Mouse (Mus musculus) brain, embryonic 14.5 days (tissue): Measurements from ENCODE around the gene Bfsp1.

ENCODE experiments used
- CTCF ChIP-seq: fragments of 200-500 bp; IDR thresholded peaks from 2 replicates; pipeline ENCODE4 v1.5.1; 2012; ENCODE audit warnings: inconsistent platforms, mild to moderate bottlenecking, moderate library complexity, borderline replicate concordance; ENCODE audit not compliant: insufficient read depth, insufficient read length; ENCODE audit errors: extremely low read depth
- POLR2A ChIP-seq: fragments of 200-500 bp; IDR thresholded peaks from 2 replicates; pipeline ENCODE4 v1.6.1; 2012; ENCODE audit warnings: mild to moderate bottlenecking, inconsistent platforms, borderline replicate concordance; ENCODE audit not compliant: poor library complexity, insufficient read depth, insufficient read length, severe bottlenecking; ENCODE audit errors: extremely low read depth

DNA sequence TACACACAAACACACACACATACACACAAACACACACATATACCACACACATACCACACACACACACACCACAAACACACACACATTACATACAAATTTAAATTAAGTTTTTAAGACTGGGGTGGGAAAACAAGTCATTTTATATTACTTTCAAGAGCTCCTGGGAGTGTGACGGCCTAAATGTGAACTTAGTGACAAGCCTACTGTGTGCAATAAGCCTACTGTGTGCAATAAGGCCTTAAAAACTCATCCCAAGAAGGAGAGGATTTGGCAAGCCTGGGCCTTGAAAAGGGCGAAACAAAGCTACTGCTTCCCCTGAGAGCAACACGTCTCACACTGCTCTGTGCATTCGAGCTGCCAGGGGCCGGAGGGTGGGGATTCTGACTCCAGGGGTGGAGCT, 30.3 kb downstream of the Bfsp1 start:
- no peak for TF ChIP-seq CTCF
- no peak for TF ChIP-seq POLR2A
